Mouse (Mus musculus) forebrain, embryonic 12.5 days (tissue): ENCODE results near the gene Rhbdl3. TPM values are rescaled to one million over a fixed set of nuclear protein-coding genes. Genes with fewer than 3 reads are reported as not detected.

Experiments used
- ATAC-seq: fragments of 200-750 bp; cut with Nextera tagmentation; 2 replicates; pipeline ENCODE4 v1.8.0; 2017; ENCODE audit warnings: moderate TSS enrichment; ENCODE audit not compliant: low FRiP score
- H3K27ac ChIP-seq: fragments of 300-500 bp; sonication (generic); 2 replicates; pipeline ENCODE4 v1.5.1; 2016; ENCODE audit warnings: mild to moderate bottlenecking
- H3K27me3 ChIP-seq: fragments of 300-500 bp; sonication (generic); 2 replicates; pipeline ENCODE4 v1.6.1; 2016; ENCODE audit warnings: mild to moderate bottlenecking
- H3K36me3 ChIP-seq: fragments of 300-500 bp; sonication (generic); replicated peaks from 2 replicates; pipeline ENCODE4 v1.6.1; 2016; ENCODE audit warnings: mild to moderate bottlenecking
- H3K4me1 ChIP-seq: fragments of 300-500 bp; sonication (generic); 2 replicates; pipeline ENCODE4 v1.6.1; 2016
- H3K4me2 ChIP-seq: fragments of 300-500 bp; sonication (generic); 2 replicates; pipeline ENCODE4 v1.6.1; 2016; ENCODE audit warnings: mild to moderate bottlenecking, moderate library complexity
- H3K4me3 ChIP-seq: fragments of 300-500 bp; sonication (generic); replicated peaks from 2 replicates; pipeline ENCODE4 v1.5.1; 2016; ENCODE audit warnings: mild to moderate bottlenecking
- H3K9ac ChIP-seq: fragments of 300-500 bp; sonication (generic); 2 replicates; pipeline ENCODE4 v1.6.1; 2016; ENCODE audit warnings: mild to moderate bottlenecking
- H3K9me3 ChIP-seq: fragments of 300-500 bp; sonication (generic); 2 replicates; pipeline ENCODE4 v1.6.1; 2016
- WGBS: fragments of 180-500 bp; shearing (Covaris S2); methylation state at CpG from one replicate; pipeline ENCODE4 v1.1.7; 2016; 5-methylcytosine and 5-hydroxymethylcytosine counted together
- polyA plus RNA-seq: library from polyadenylated mRNA; unstranded; fragments of >200 nt; fragmentation: Nextera tagmentation; extraction: Ambion mirVana; gene quantifications from 2 replicates; pipeline ENCODE4 v1.2.1, GENCODE M21; 2016

The Rhbdl3 gene
- polyA plus RNA-seq, 1 experiment from 2014 or later: 21.3 TPM

DNA sequence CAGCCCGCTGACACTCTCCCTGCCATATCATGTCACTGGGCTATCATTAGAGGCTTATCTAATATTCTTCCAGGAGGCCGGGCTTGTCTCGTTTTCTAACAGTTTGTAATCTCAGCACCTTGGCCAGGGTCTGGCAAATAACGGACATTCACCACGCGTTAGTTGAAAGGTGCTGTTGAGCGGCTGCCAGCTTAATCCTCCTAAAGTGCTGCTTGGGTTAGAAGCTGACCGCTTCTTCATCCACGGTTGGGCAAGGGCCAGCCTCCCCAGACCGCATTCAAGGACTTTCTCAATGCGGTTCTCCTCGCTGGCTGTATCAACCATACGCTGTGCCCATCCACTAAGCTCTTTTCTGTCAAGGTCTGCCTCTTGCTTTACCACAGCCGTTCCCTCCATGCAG lies 4.9 kb upstream of the Rhbdl3 start:
- WGBS: 22% methylated on average over 14 of the region's 14 CpGs
- Histone ChIP-seq H3K4me3 (no peak overlapping the region), H3K9ac (no peak overlapping the region), H3K4me2 (no peak overlapping the region), H3K27ac (no peak overlapping the region), H3K9me3 (no peaks in the 10 kb centered on the region), H3K4me1 (peaks cover 40% of the 10 kb centered on the region), H3K27me3 (peaks cover 48% of the 10 kb centered on the region), H3K36me3 (no peaks in the 10 kb centered on the region)
- no peak for ATAC-seq

GRCm38 (mm10) chr11:80299513-80300235 lies 1.0 kb upstream of the Rhbdl3 start:
- peak overlapping the region; percentile 46; the same call in 1 of the 2 replicates for H3K27ac ChIP-seq
- peak overlapping the region; percentile 74; the same call in 1 of the 2 replicates for H3K9ac ChIP-seq
- WGBS: 4% methylated on average over 12 of the region's 12 CpGs
- H3K4me2 ChIP-seq: peak overlapping the region; percentile 97
- peak overlapping the region; percentile 76 for H3K4me3 ChIP-seq
- peaks cover 48% of the 10 kb centered on the region for H3K4me1 ChIP-seq
- H3K9me3 ChIP-seq: no peaks in the 10 kb centered on the region
- peaks cover 51% of the 10 kb centered on the region for H3K27me3 ChIP-seq
- no peak for ATAC-seq
- H3K36me3 ChIP-seq: 0 out of 2 replicates have a peak, but pooled peaks cover 8% of the 10 kb centered on the region

- Histone ChIP-seq H3K9ac (peak overlapping the region; percentile 74), H3K27ac (peak overlapping the region; percentile 86), H3K9me3 (no peaks in the 10 kb centered on the region), H3K27me3 (peaks cover 36% of the 10 kb centered on the region), H3K4me3 (peak overlapping the region; percentile 76), H3K36me3 (peaks cover 8% of the 10 kb centered on the region; the same call in 1 of the 2 replicates), H3K4me2 (peak overlapping the region; percentile 97), H3K4me1 (peaks cover 36% of the 10 kb centered on the region)
- ATAC-seq: peak; percentile 47
- under 1% methylated on average over 53 of the region's 53 CpGs for WGBS
Observed at GRCm38 (mm10) chr11:80301316-80302045, 769 bp downstream of the Rhbdl3 start.

- WGBS: under 1% methylated on average over 9 of the region's 9 CpGs
- no peak for ATAC-seq
- Histone ChIP-seq H3K4me2 (peak overlapping the region; percentile 97), H3K9me3 (no peaks in the 10 kb centered on the region), H3K4me3 (peak overlapping the region; percentile 76), H3K27me3 (peaks cover 32% of the 10 kb centered on the region), H3K9ac (peak overlapping the region; percentile 74), H3K27ac (peak overlapping the region; percentile 86), H3K4me1 (peaks cover 36% of the 10 kb centered on the region), H3K36me3 (peaks cover 8% of the 10 kb centered on the region; the same call in 1 of the 2 replicates)
Observed at GRCm38 (mm10) chr11:80302046-80302390, 1.3 kb downstream of the Rhbdl3 start.

DNA sequence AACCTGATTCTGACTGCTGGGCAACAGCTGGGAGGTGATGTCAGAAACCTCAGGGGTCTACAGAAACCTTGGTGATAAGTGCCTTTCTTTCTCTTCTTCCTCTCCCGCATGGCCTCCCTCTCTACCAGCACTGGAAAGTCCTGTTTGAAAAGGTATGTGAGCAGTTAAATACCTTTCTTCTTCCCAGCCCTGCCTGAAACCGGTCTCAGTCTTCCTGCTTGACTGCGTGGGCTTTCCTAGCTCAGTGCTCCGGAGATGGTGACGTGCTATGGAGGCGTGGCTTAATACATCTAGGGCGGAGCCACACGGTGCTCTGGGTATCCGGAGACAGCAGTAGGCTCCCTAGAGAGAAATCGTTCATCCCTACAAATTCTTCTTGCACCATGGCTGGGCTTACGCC lies 1.8 kb downstream of the Rhbdl3 start:
- Histone ChIP-seq H3K36me3 (peaks cover 8% of the 10 kb centered on the region; the same call in 1 of the 2 replicates), H3K9ac (peak overlapping the region; percentile 74), H3K4me1 (peaks cover 36% of the 10 kb centered on the region), H3K4me2 (peak overlapping the region; percentile 97), H3K9me3 (no peaks in the 10 kb centered on the region), H3K27ac (no peak overlapping the region), H3K4me3 (peak overlapping the region; percentile 76), H3K27me3 (peaks cover 27% of the 10 kb centered on the region)
- peak; percentile 79 for ATAC-seq
- WGBS: 3% methylated on average over 11 of the region's 11 CpGs

DNA sequence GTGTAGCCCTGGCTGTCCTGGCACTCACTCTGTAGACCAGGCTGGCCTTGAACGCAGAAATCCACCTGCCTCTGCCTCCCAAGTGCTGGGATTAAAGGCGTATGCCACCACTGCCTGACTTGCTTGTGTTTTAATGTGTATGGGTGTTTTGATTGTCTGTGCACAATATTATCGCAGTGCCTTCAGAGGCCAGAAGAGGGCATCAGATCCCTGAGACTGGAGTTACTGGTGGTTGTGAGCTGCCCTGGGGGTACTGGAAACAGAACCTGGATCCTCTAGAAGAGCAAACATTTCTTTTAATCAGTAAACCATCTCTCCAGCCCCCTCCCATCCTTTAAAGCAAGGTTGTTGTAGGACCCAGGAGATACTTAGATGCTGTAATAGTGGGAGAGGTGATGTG lies 3.0 kb downstream of the Rhbdl3 start:
- ATAC-seq: no peak
- H3K4me2 ChIP-seq: no peak overlapping the region
- no peak overlapping the region for H3K27ac ChIP-seq
- no peak overlapping the region for H3K4me3 ChIP-seq
- peaks cover 19% of the 10 kb centered on the region for H3K27me3 ChIP-seq
- H3K4me1 ChIP-seq: peaks cover 34% of the 10 kb centered on the region
- peaks cover 8% of the 10 kb centered on the region; the same call in 1 of the 2 replicates for H3K36me3 ChIP-seq
- H3K9ac ChIP-seq: no peak overlapping the region
- H3K9me3 ChIP-seq: no peaks in the 10 kb centered on the region
- 85% methylated on average over 3 of the region's 3 CpGs for WGBS

- Histone ChIP-seq H3K27ac (no peak overlapping the region), H3K9ac (no peak overlapping the region), H3K9me3 (no peaks in the 10 kb centered on the region), H3K4me2 (no peak overlapping the region), H3K36me3 (peaks cover 8% of the 10 kb centered on the region; the same call in 1 of the 2 replicates), H3K27me3 (peaks cover 9% of the 10 kb centered on the region), H3K4me1 (peaks cover 26% of the 10 kb centered on the region), H3K4me3 (no peak overlapping the region)
- no peak for ATAC-seq
- WGBS: 84% methylated on average over 10 of the region's 10 CpGs
Observed at GRCm38 (mm10) chr11:80304846-80305245, 4.1 kb downstream of the Rhbdl3 start.

DNA sequence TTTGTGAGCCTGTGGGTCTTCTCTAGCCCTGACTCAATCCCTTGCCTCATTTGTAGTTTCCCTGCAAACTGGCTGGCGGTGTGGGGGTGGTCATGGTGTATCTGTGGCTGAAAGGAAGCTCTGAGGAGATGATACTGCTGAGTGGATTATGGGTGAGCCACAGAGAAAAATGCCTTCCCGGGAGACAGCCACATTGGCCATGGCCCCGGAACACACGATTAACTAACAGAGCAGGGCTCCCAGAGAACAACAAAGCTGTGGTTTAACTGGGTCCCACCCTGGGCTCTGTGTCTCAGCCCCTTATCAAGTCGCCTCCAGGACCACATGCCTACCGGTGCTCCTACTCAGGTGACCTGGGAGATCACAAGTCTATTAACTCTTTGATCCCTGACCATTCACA lies 7.8 kb downstream of the Rhbdl3 start:
- peaks cover 39% of the 10 kb centered on the region for H3K4me1 ChIP-seq
- no peak for ATAC-seq
- H3K36me3 ChIP-seq: peaks cover 8% of the 10 kb centered on the region; the same call in 1 of the 2 replicates
- H3K27me3 ChIP-seq: no peaks in the 10 kb centered on the region
- WGBS: 71% methylated on average over 6 of the region's 6 CpGs
- no peaks in the 10 kb centered on the region for H3K9me3 ChIP-seq
- no peak overlapping the region for H3K9ac ChIP-seq
- no peak overlapping the region for H3K27ac ChIP-seq
- no peak overlapping the region for H3K4me3 ChIP-seq
- no peak overlapping the region for H3K4me2 ChIP-seq

- no peak overlapping the region for H3K4me3 ChIP-seq
- no peak for ATAC-seq
- peaks cover 65% of the 10 kb centered on the region for H3K4me1 ChIP-seq
- peak overlapping the region; percentile 86 for H3K27ac ChIP-seq
- no peaks in the 10 kb centered on the region for H3K27me3 ChIP-seq
- H3K4me2 ChIP-seq: no peak overlapping the region
- WGBS: 75% methylated on average over 4 of the region's 4 CpGs
- no peak overlapping the region for H3K9ac ChIP-seq
- H3K36me3 ChIP-seq: no peaks in the 10 kb centered on the region
- H3K9me3 ChIP-seq: no peaks in the 10 kb centered on the region
Observed at GRCm38 (mm10) chr11:80311271-80311670, 10.6 kb downstream of the Rhbdl3 start.

GRCm38 (mm10) chr11:80312049-80312448 lies 11.3 kb downstream of the Rhbdl3 start:
- Histone ChIP-seq H3K4me1 (peaks cover 72% of the 10 kb centered on the region), H3K36me3 (no peaks in the 10 kb centered on the region), H3K27ac (peak overlapping the region; percentile 86), H3K9ac (no peak overlapping the region), H3K4me3 (no peak overlapping the region), H3K9me3 (no peaks in the 10 kb centered on the region), H3K4me2 (no peak overlapping the region), H3K27me3 (no peaks in the 10 kb centered on the region)
- ATAC-seq: peak; percentile 48
- 31% methylated on average over 2 of the region's 2 CpGs for WGBS

DNA sequence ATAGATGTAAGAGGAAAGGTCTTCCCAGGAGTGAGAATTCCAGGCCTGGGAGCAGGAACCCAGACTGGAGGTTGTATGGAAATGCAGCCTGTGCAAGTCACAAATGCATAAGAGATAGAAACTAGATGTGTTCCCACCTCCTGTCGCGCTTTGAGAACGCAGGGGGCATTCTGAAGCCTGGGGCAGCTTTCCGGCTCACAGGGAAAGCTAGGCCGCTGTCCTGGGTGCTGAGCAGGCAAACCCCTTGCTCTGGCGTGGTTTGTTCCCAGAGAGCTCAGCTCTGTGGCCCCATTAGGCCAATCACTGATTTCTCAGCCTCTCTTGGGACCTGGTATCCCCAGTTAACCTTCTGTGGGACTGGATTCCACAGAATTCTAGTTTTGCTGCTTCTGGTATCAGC lies 11.9 kb downstream of the Rhbdl3 start:
- H3K27me3 ChIP-seq: no peaks in the 10 kb centered on the region
- ATAC-seq: no peak
- no peak overlapping the region for H3K4me2 ChIP-seq
- peak overlapping the region; percentile 86 for H3K27ac ChIP-seq
- H3K4me3 ChIP-seq: no peak overlapping the region
- H3K9ac ChIP-seq: no peak overlapping the region
- WGBS: 16% methylated on average over 6 of the region's 6 CpGs
- no peaks in the 10 kb centered on the region for H3K36me3 ChIP-seq
- H3K9me3 ChIP-seq: no peaks in the 10 kb centered on the region
- H3K4me1 ChIP-seq: peaks cover 72% of the 10 kb centered on the region

GRCm38 (mm10) chr11:80313462-80313861 lies 12.8 kb downstream of the Rhbdl3 start:
- Histone ChIP-seq H3K27me3 (no peaks in the 10 kb centered on the region), H3K9ac (no peak overlapping the region), H3K4me1 (peaks cover 79% of the 10 kb centered on the region), H3K36me3 (no peaks in the 10 kb centered on the region), H3K27ac (peak overlapping the region; percentile 86), H3K4me2 (no peak overlapping the region), H3K4me3 (no peak overlapping the region), H3K9me3 (no peaks in the 10 kb centered on the region)
- 79% methylated on average over 1 of the region's 1 CpGs for WGBS
- no peak for ATAC-seq
